Mouse (Mus musculus) lung, embryonic 14.5 days (tissue): ENCODE measurements at regions not wholly inside any gene's neighbourhood (a gene's known extent, or its start where the extent isn't known, plus 50 kb on each side); places are given as distances from the start of the nearest gene placed in this dataset.
A peak's percentile ranks its signal among the peaks of the same experiment; 100 is the strongest.

Experiments used
- ATAC-seq: fragments of 200-750 bp; cut with Nextera tagmentation; 2 replicates; pipeline ENCODE4 v1.8.0; 2017; ENCODE audit warnings: mild to moderate bottlenecking, moderate TSS enrichment, moderate library complexity; ENCODE audit not compliant: insufficient read depth
- DNase-seq: peaks from one replicate; pipeline ENCODE4 v3.0.0-alpha.2; 2015
- H3K27ac ChIP-seq: fragments of 300-500 bp; sonication (generic); 2 replicates; pipeline ENCODE4 v1.5.1; 2014; ENCODE audit warnings: low read depth, mild to moderate bottlenecking, moderate library complexity
- H3K27me3 ChIP-seq: fragments of 300-500 bp; sonication (generic); 2 replicates; pipeline ENCODE4 v1.6.1; 2014; ENCODE audit warnings: low read length, control low read depth; ENCODE audit not compliant: insufficient read depth
- H3K36me3 ChIP-seq: fragments of 300-500 bp; sonication (generic); 2 replicates; pipeline ENCODE4 v1.6.1; 2014; ENCODE audit warnings: control low read depth; ENCODE audit not compliant: insufficient read depth
- H3K4me1 ChIP-seq: fragments of 300-500 bp; sonication (generic); 2 replicates; pipeline ENCODE4 v1.6.1; 2014; ENCODE audit warnings: antibody characterized with exemption, control low read depth; ENCODE audit not compliant: insufficient read depth
- H3K4me2 ChIP-seq: fragments of 300-500 bp; sonication (generic); 2 replicates; pipeline ENCODE4 v1.6.1; 2014; ENCODE audit warnings: mild to moderate bottlenecking
- H3K4me3 ChIP-seq: fragments of 300-500 bp; sonication (generic); 2 replicates; pipeline ENCODE4 v1.5.1; 2014; ENCODE audit warnings: low read depth, low read length
- H3K9ac ChIP-seq: fragments of 300-500 bp; sonication (generic); 2 replicates; pipeline ENCODE4 v1.6.1; 2014
- H3K9me3 ChIP-seq: fragments of 300-500 bp; sonication (generic); 2 replicates; pipeline ENCODE4 v1.6.1; 2016; ENCODE audit warnings: low read depth, low read length, control low read depth
- CTCF ChIP-seq: IDR thresholded peaks from 2 replicates; pipeline ENCODE4 v1.5.1; 2016; ENCODE audit warnings: antibody characterized with exemption, low read depth
- WGBS: fragments of 180-500 bp; shearing (Covaris S2); extraction: QIAGEN DNeasy Blood & Tissue Kit; methylation state at CpG from one replicate; pipeline ENCODE4 v1.1.7; 2014; 5-methylcytosine and 5-hydroxymethylcytosine counted together

GRCm38 (mm10) chr6:15597226-15597983 is 123.1 kb upstream of the Mdfic start:
- Histone ChIP-seq H3K27me3 (no peaks in the 10 kb centered on the region), H3K4me3 (no peak overlapping the region), H3K4me1 (no peaks in the 10 kb centered on the region), H3K4me2 (no peak overlapping the region), H3K36me3 (no peaks in the 10 kb centered on the region), H3K9me3 (no peaks in the 10 kb centered on the region), H3K27ac (no peak overlapping the region), H3K9ac (no peak overlapping the region)
- WGBS: 13% methylated on average over 4 of the region's 4 CpGs
- ATAC-seq (peak; percentile 98), DNase-seq (peak; percentile 91)
- TF ChIP-seq CTCF: no peak

DNA sequence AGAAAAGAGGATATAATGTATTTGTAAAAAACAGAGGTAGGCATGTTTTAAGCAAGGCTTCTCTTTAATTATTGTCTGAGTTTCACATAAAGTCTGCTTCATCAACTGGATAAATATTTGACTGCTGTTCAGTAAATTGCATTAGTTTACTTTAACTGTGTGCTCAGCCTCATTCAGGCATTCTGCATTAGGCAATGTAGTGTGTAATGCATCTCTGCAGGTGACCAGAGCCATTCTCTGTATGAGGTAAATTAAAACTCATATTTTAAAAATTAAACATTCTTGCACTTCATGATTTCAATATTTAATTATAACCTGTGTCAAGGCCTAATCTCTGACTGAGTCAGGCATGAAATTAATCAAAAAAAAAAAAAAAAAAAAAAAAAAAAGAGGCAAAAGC is 110.3 kb upstream of the Mdfic start:
- Histone ChIP-seq H3K27ac (no peak overlapping the region), H3K4me2 (no peak overlapping the region), H3K9ac (no peak overlapping the region), H3K4me1 (no peaks in the 10 kb centered on the region), H3K27me3 (no peaks in the 10 kb centered on the region), H3K4me3 (no peak overlapping the region), H3K9me3 (no peaks in the 10 kb centered on the region), H3K36me3 (no peaks in the 10 kb centered on the region)
- TF ChIP-seq CTCF: no peak
- no peak for ATAC-seq
- no peak for DNase-seq

DNA sequence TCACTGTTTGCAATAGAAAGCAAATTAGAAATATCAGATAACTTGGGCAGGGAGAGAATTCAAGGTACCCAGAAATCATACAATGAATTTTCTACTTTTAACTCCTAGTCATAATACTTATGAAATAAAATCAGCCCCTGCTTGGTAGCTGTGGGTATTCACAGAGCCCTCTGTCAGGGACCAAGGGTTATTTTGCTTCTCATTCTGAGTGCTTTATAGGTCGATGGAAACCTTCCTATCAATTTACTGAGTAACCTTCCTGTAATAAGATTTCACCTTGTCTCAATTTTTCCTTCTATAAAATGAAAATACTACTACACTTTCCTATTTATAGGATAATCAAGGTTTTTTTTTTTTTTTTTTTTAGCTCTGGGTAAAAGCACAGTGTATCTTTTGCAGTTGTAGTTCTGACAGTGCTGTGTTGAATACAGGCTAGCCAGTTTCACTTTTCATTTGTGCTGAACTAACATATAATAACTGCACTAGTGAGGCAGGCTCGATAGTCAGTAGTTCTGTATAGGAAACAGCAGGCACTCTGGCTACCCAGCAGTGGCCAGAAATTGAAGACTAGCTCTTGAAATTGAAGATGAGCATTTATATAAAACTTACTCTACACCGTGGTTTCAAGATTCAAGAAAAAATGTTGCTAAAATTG is 94.4 kb upstream of the Mdfic start:
- TF ChIP-seq CTCF: no peak
- Histone ChIP-seq H3K27ac (no peak overlapping the region), H3K36me3 (no peaks in the 10 kb centered on the region), H3K4me2 (no peak overlapping the region), H3K27me3 (no peaks in the 10 kb centered on the region), H3K9ac (no peak overlapping the region), H3K9me3 (no peaks in the 10 kb centered on the region), H3K4me1 (no peaks in the 10 kb centered on the region), H3K4me3 (no peak overlapping the region)
- ATAC-seq (no peak), DNase-seq (no peak)
- 78% methylated on average over 3 of the region's 3 CpGs for WGBS

GRCm38 (mm10) chr6:15638548-15638947 is 81.9 kb upstream of the Mdfic start:
- H3K4me3 ChIP-seq: no peak overlapping the region
- no peak overlapping the region for H3K9ac ChIP-seq
- H3K4me2 ChIP-seq: no peak overlapping the region
- H3K27ac ChIP-seq: no peak overlapping the region
- H3K4me1 ChIP-seq: no peaks in the 10 kb centered on the region
- H3K36me3 ChIP-seq: no peaks in the 10 kb centered on the region
- no peaks in the 10 kb centered on the region for H3K27me3 ChIP-seq
- no peak for ATAC-seq
- WGBS: 61% methylated on average over 14 of the region's 14 CpGs
- no peaks in the 10 kb centered on the region for H3K9me3 ChIP-seq
- peak; percentile 3 for DNase-seq
- no peak for TF ChIP-seq CTCF

GRCm38 (mm10) chr6:15639378-15639777 is 81.1 kb upstream of the Mdfic start:
- Histone ChIP-seq H3K9me3 (no peaks in the 10 kb centered on the region), H3K27ac (no peak overlapping the region), H3K4me2 (no peak overlapping the region), H3K9ac (no peak overlapping the region), H3K4me1 (no peaks in the 10 kb centered on the region), H3K4me3 (no peak overlapping the region), H3K36me3 (no peaks in the 10 kb centered on the region), H3K27me3 (no peaks in the 10 kb centered on the region)
- no peak for TF ChIP-seq CTCF
- no peak for ATAC-seq
- WGBS: 55% methylated on average over 4 of the region's 4 CpGs
- no peak for DNase-seq

- no peak for TF ChIP-seq CTCF
- H3K27ac ChIP-seq: no peak overlapping the region
- H3K27me3 ChIP-seq: no peaks in the 10 kb centered on the region
- DNase-seq (no peak), ATAC-seq (no peak)
- H3K4me3 ChIP-seq: no peak overlapping the region
- no peak overlapping the region for H3K4me2 ChIP-seq
- H3K9ac ChIP-seq: no peak overlapping the region
- 52% methylated on average over 5 of the region's 5 CpGs for WGBS
- H3K9me3 ChIP-seq: no peaks in the 10 kb centered on the region
- no peaks in the 10 kb centered on the region for H3K4me1 ChIP-seq
- H3K36me3 ChIP-seq: no peaks in the 10 kb centered on the region
Observed at GRCm38 (mm10) chr6:15639809-15640479, 80.5 kb upstream of the Mdfic start.

- no peaks in the 10 kb centered on the region for H3K9me3 ChIP-seq
- TF ChIP-seq CTCF: no peak
Observed at GRCm38 (mm10) chr6:15644311-15644710, 76.2 kb upstream of the Mdfic start.

More at GRCm38 (mm10) chr6:15644311-15644710, 76.2 kb upstream of the Mdfic start:
- Histone ChIP-seq H3K36me3 (no peaks in the 10 kb centered on the region), H3K4me1 (no peaks in the 10 kb centered on the region), H3K4me2 (no peak overlapping the region), H3K4me3 (no peak overlapping the region), H3K27me3 (no peaks in the 10 kb centered on the region), H3K27ac (no peak overlapping the region), H3K9ac (no peak overlapping the region)
- ATAC-seq (no peak), DNase-seq (no peak)
